In the genomic region with DNA sequence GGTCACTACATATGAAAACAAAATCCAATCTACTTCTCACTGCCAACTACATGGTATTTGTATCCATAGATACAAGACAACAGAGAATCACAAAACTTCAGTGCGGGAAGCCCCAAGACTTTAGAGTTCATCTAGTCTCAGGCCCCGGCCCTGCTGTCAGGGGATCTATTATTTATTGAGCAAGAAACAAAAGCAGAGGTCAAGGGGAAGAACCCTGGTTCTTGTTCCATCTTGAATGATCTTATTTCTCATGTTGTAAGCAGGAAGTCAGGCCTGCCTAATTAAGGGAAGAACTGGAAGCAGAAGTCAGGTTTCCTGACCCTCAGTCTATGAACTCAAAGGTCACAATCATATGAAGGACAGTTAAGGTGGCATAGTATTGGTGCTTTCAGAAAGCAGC, we compare ENCODE assay signal across 16 mouse cellular contexts.
DNase-seq lines count a peak whose midpoint lies in the region; ATAC-seq and TF ChIP-seq lines count a peak whose summit lies in the region.
"Had no signal": no experiment of that assay in that cellular context is flagged by ENCODE, and none has a peak within 500 bp of the region (broad histone marks: within the 10 kb centered on the region; RNA-seq: fewer than 3 reads in every experiment).

No protein-coding gene starts in this region.

- intact Hi-C loops in gastrocnemius, adult 2 months (cut with DNase I): no loop called here

- H3K27ac ChIP-seq in gastrocnemius, adult 2 months: 0 out of 2 replicates have a peak overlapping the region, but pooled peaks have one; percentile 10
- no peak overlapping the region for H3K27ac ChIP-seq in lung, postnatal 0 days (ENCODE audit: low read length)
- H3K27ac ChIP-seq: forebrain, embryonic 13.5 days; hindbrain, postnatal 0 days; liver, embryonic 15.5 days; midbrain, embryonic 12.5 days had no signal

- no peaks in the 10 kb centered on the region for H3K9me3 ChIP-seq in lung, postnatal 0 days (ENCODE audit: low read length)
- H3K9me3 ChIP-seq: embryonic facial prominence, embryonic 13.5 days; forebrain, embryonic 13.5 days; liver, embryonic 15.5 days; midbrain, embryonic 12.5 days had no signal

- no peak overlapping the region for H3K4me3 ChIP-seq in gastrocnemius, adult 2 months
- no peak overlapping the region for H3K4me3 ChIP-seq in lung, postnatal 0 days (ENCODE audit: low read depth, low read length)
- H3K4me3 ChIP-seq: embryonic facial prominence, embryonic 13.5 days; forebrain, embryonic 13.5 days; liver, embryonic 15.5 days; midbrain, embryonic 12.5 days had no signal

- H3K27me3 ChIP-seq in lung, postnatal 0 days (replicated peaks; ENCODE audit: insufficient read depth, low read length): no peaks in the 10 kb centered on the region
- H3K27me3 ChIP-seq: embryonic facial prominence, embryonic 13.5 days; liver, embryonic 15.5 days; midbrain, embryonic 12.5 days had no signal

- TF ChIP-seq CTCF in gastrocnemius, adult 2 months (IDR thresholded peaks at IDR 0.05): no peak
- no peak for TF ChIP-seq CTCF in lung, postnatal 0 days (IDR thresholded peaks at IDR 0.05)

- no peak for ATAC-seq in lung, postnatal 0 days
- ATAC-seq in granulocyte monocyte progenitor cell, adult 5-6 weeks (replicated peaks; ENCODE audit: poor library complexity, severe bottlenecking): peak; percentile 75
- ATAC-seq in monocyte, adult 5-6 weeks (replicated peaks; ENCODE audit: insufficient number of reproducible peaks, low FRiP score, low TSS enrichment, poor library complexity, severe bottlenecking): peak; percentile 91
- ATAC-seq: forebrain, embryonic 13.5 days; hindbrain, postnatal 0 days had no signal

- TF ChIP-seq EP300 in lung, postnatal 0 days (IDR thresholded peaks at IDR 0.05): peak; percentile 24

- no peak for DNase-seq in gastrocnemius, adult 2 months
- no peak for DNase-seq in gastrocnemius, adult 8-10 months (ENCODE audit: low spot score in 2 of 2)
- peak; percentile 56 for DNase-seq in lung, postnatal 0 days (ENCODE audit: low spot score)
- DNase-seq in lung, adult 18-20 months: no peak
- no peak for DNase-seq in thymus, postnatal 14 days
- DNase-seq in thymus, postnatal 4 days: no peak
- DNase-seq: cerebellum, adult 9-11 months; gastrocnemius, postnatal 25 days; thymus, adult 18-20 months had no signal

- 63% methylated on average over 2 of the region's 2 CpGs for WGBS in lung, postnatal 0 days

- H3K4me2 ChIP-seq in lung, postnatal 0 days (replicated peaks; ENCODE audit: low read depth, low read length): no peak overlapping the region
- H3K4me2 ChIP-seq: embryonic facial prominence, embryonic 13.5 days; forebrain, embryonic 13.5 days; liver, embryonic 15.5 days; midbrain, embryonic 12.5 days had no signal

- no peaks in the 10 kb centered on the region for H3K36me3 ChIP-seq in lung, postnatal 0 days (ENCODE audit: insufficient read depth, low read length)
- H3K36me3 ChIP-seq: embryonic facial prominence, embryonic 13.5 days; liver, embryonic 15.5 days; midbrain, embryonic 12.5 days had no signal

- H3K4me1 ChIP-seq in lung, postnatal 0 days (ENCODE audit: insufficient read depth, low read depth, low read length): no peaks in the 10 kb centered on the region
- H3K4me1 ChIP-seq: liver, embryonic 15.5 days had no signal

- H3K9ac ChIP-seq in lung, postnatal 0 days (replicated peaks; ENCODE audit: low read depth): no peak overlapping the region
- H3K9ac ChIP-seq: embryonic facial prominence, embryonic 13.5 days; forebrain, embryonic 13.5 days; liver, embryonic 15.5 days; midbrain, embryonic 12.5 days had no signal
